Mouse (Mus musculus): ENCODE data around the gene Igsf11. TPM values are rescaled to one million over a fixed set of nuclear protein-coding genes. Genes with fewer than 3 reads are reported as not detected.
A peak's percentile ranks its signal among the peaks of the same experiment; 100 is the strongest.

The Igsf11 gene
- polyA plus RNA-seq, 1 experiment from 2014 or later: 3.6 TPM

- WGBS: 92% methylated on average over 7 of the region's 7 CpGs
- H3K4me2 ChIP-seq: no peak overlapping the region
- H3K27ac ChIP-seq: no peak overlapping the region
- H3K27me3 ChIP-seq: no peaks in the 10 kb centered on the region
- no peak overlapping the region for H3K9ac ChIP-seq
- H3K4me1 ChIP-seq: peaks cover 14% of the 10 kb centered on the region
- no peaks in the 10 kb centered on the region for H3K9me3 ChIP-seq (replicated peaks)
- H3K36me3 ChIP-seq (ENCODE audit: poor library complexity, severe bottlenecking): no peaks in the 10 kb centered on the region
- ATAC-seq: no peak
- no peak overlapping the region for H3K4me3 ChIP-seq
These were observed 101.2 kb downstream of the Igsf11 start for GRCm38 (mm10) chr16:38993711-38994110.

- H3K4me1 ChIP-seq: peaks cover 18% of the 10 kb centered on the region
- H3K36me3 ChIP-seq (ENCODE audit: poor library complexity, severe bottlenecking): no peaks in the 10 kb centered on the region
- H3K4me2 ChIP-seq: no peak overlapping the region
- no peaks in the 10 kb centered on the region for H3K9me3 ChIP-seq (replicated peaks)
- H3K4me3 ChIP-seq: no peak overlapping the region
- H3K27me3 ChIP-seq: no peaks in the 10 kb centered on the region
- 48% methylated on average over 6 of the region's 6 CpGs for WGBS
- H3K9ac ChIP-seq: no peak overlapping the region
- H3K27ac ChIP-seq: no peak overlapping the region; the same call in 1 of the 2 replicates
- ATAC-seq: peak; percentile 51; the same call in 1 of the 2 replicates
These were observed 106.2 kb downstream of the Igsf11 start for GRCm38 (mm10) chr16:38998496-38999258.

GRCm38 (mm10) chr16:38999298-38999697, 106.8 kb downstream of the Igsf11 start:
- Histone ChIP-seq H3K36me3 (ENCODE audit: poor library complexity, severe bottlenecking) (no peaks in the 10 kb centered on the region), H3K4me2 (no peak overlapping the region), H3K27me3 (no peaks in the 10 kb centered on the region), H3K4me3 (no peak overlapping the region), H3K27ac (no peak overlapping the region; the same call in 1 of the 2 replicates), H3K4me1 (peaks cover 18% of the 10 kb centered on the region), H3K9me3 (replicated peaks) (no peaks in the 10 kb centered on the region), H3K9ac (no peak overlapping the region)
- ATAC-seq: peak; percentile 53; the same call in 1 of the 2 replicates

GRCm38 (mm10) chr16:39006978-39007377, 114.5 kb downstream of the Igsf11 start:
- Histone ChIP-seq H3K4me3 (no peak overlapping the region), H3K9me3 (replicated peaks) (no peaks in the 10 kb centered on the region), H3K27ac (no peak overlapping the region), H3K36me3 (ENCODE audit: poor library complexity, severe bottlenecking) (0 out of 2 replicates have a peak, but pooled peaks cover 4% of the 10 kb centered on the region), H3K4me2 (no peak overlapping the region), H3K9ac (no peak overlapping the region), H3K4me1 (no peaks in the 10 kb centered on the region), H3K27me3 (no peaks in the 10 kb centered on the region)
- WGBS: 90% methylated on average over 7 of the region's 7 CpGs
- no peak for ATAC-seq

GRCm38 (mm10) chr16:39019449-39019848, 127.0 kb downstream of the Igsf11 start:
- no peak overlapping the region for H3K27ac ChIP-seq
- ATAC-seq: peak; percentile 67
- H3K4me2 ChIP-seq: no peak overlapping the region
- H3K36me3 ChIP-seq (ENCODE audit: poor library complexity, severe bottlenecking): no peaks in the 10 kb centered on the region
- H3K27me3 ChIP-seq: no peaks in the 10 kb centered on the region
- H3K9me3 ChIP-seq (replicated peaks): no peaks in the 10 kb centered on the region
- H3K9ac ChIP-seq: no peak overlapping the region
- H3K4me3 ChIP-seq: no peak overlapping the region
- peaks cover 13% of the 10 kb centered on the region for H3K4me1 ChIP-seq
- WGBS: 23% methylated on average over 2 of the region's 2 CpGs

GRCm38 (mm10) chr16:39025989-39026736, 133.7 kb downstream of the Igsf11 start:
- WGBS: 22% methylated on average over 8 of the region's 8 CpGs
- Histone ChIP-seq H3K9ac (no peak overlapping the region), H3K27ac (peak overlapping the region; percentile 59), H3K4me1 (peaks cover 20% of the 10 kb centered on the region), H3K4me3 (no peak overlapping the region), H3K9me3 (replicated peaks) (no peaks in the 10 kb centered on the region), H3K36me3 (ENCODE audit: poor library complexity, severe bottlenecking) (no peaks in the 10 kb centered on the region), H3K27me3 (no peaks in the 10 kb centered on the region), H3K4me2 (no peak overlapping the region; the same call in 1 of the 2 replicates)
- ATAC-seq: peak; percentile 85

GRCm38 (mm10) chr16:39031350-39031749, 138.9 kb downstream of the Igsf11 start:
- Histone ChIP-seq H3K36me3 (ENCODE audit: poor library complexity, severe bottlenecking) (no peaks in the 10 kb centered on the region), H3K27ac (no peak overlapping the region), H3K4me3 (no peak overlapping the region), H3K4me1 (peaks cover 3% of the 10 kb centered on the region), H3K27me3 (no peaks in the 10 kb centered on the region), H3K4me2 (no peak overlapping the region), H3K9me3 (replicated peaks) (no peaks in the 10 kb centered on the region), H3K9ac (no peak overlapping the region)
- ATAC-seq: no peak
- WGBS: 91% methylated on average over 2 of the region's 2 CpGs

GRCm38 (mm10) chr16:39037257-39037656, 144.8 kb downstream of the Igsf11 start:
- Histone ChIP-seq H3K4me2 (no peak overlapping the region), H3K27me3 (no peaks in the 10 kb centered on the region), H3K4me3 (no peak overlapping the region), H3K27ac (no peak overlapping the region), H3K36me3 (ENCODE audit: poor library complexity, severe bottlenecking) (no peaks in the 10 kb centered on the region), H3K9me3 (replicated peaks) (no peaks in the 10 kb centered on the region), H3K4me1 (no peaks in the 10 kb centered on the region), H3K9ac (no peak overlapping the region)
- no peak for ATAC-seq
- WGBS: 85% methylated on average over 4 of the region's 4 CpGs

GRCm38 (mm10) chr16:39044381-39044780, 151.9 kb downstream of the Igsf11 start:
- Histone ChIP-seq H3K9me3 (replicated peaks) (no peaks in the 10 kb centered on the region), H3K36me3 (ENCODE audit: poor library complexity, severe bottlenecking) (no peaks in the 10 kb centered on the region), H3K9ac (no peak overlapping the region), H3K4me2 (no peak overlapping the region), H3K27me3 (peaks cover 6% of the 10 kb centered on the region; the same call in 1 of the 2 replicates), H3K4me1 (peaks cover 15% of the 10 kb centered on the region), H3K27ac (no peak overlapping the region), H3K4me3 (no peak overlapping the region)
- 15% methylated on average over 5 of the region's 5 CpGs for WGBS
- ATAC-seq: no peak

- H3K9me3 ChIP-seq (replicated peaks): no peaks in the 10 kb centered on the region
- WGBS: 8% methylated on average over 4 of the region's 4 CpGs
- H3K27ac ChIP-seq: no peak overlapping the region
- ATAC-seq: peak; percentile 74
- H3K4me2 ChIP-seq: no peak overlapping the region
- peaks cover 15% of the 10 kb centered on the region for H3K4me1 ChIP-seq
- peaks cover 13% of the 10 kb centered on the region; the same call in 1 of the 2 replicates for H3K27me3 ChIP-seq
- H3K4me3 ChIP-seq: no peak overlapping the region
- no peak overlapping the region for H3K9ac ChIP-seq
- H3K36me3 ChIP-seq (ENCODE audit: poor library complexity, severe bottlenecking): no peaks in the 10 kb centered on the region
These were observed 156.4 kb downstream of the Igsf11 start for GRCm38 (mm10) chr16:39048889-39049288.

- no peak overlapping the region for H3K4me2 ChIP-seq
- H3K9ac ChIP-seq: no peak overlapping the region
- 1% methylated on average over 2 of the region's 2 CpGs for WGBS
- no peak overlapping the region for H3K4me3 ChIP-seq
- no peak overlapping the region for H3K27ac ChIP-seq
- peak; percentile 48; the same call in 1 of the 2 replicates for ATAC-seq
- 0 out of 2 replicates have a peak, but pooled peaks cover 6% of the 10 kb centered on the region for H3K27me3 ChIP-seq
- no peaks in the 10 kb centered on the region for H3K36me3 ChIP-seq (ENCODE audit: poor library complexity, severe bottlenecking)
- H3K9me3 ChIP-seq (replicated peaks): no peaks in the 10 kb centered on the region
- H3K4me1 ChIP-seq: 0 out of 2 replicates have a peak, but pooled peaks cover 5% of the 10 kb centered on the region
These were observed 160.5 kb downstream of the Igsf11 start for GRCm38 (mm10) chr16:39052971-39053370.

- no peak for ATAC-seq
- Histone ChIP-seq H3K9me3 (replicated peaks) (no peaks in the 10 kb centered on the region), H3K4me1 (0 out of 2 replicates have a peak, but pooled peaks cover under 1% of the 10 kb centered on the region), H3K9ac (no peak overlapping the region), H3K36me3 (ENCODE audit: poor library complexity, severe bottlenecking) (no peaks in the 10 kb centered on the region), H3K27me3 (0 out of 2 replicates have a peak, but pooled peaks cover 6% of the 10 kb centered on the region), H3K4me2 (no peak overlapping the region), H3K4me3 (no peak overlapping the region), H3K27ac (no peak overlapping the region)
- 82% methylated on average over 2 of the region's 2 CpGs for WGBS
These were observed 161.3 kb downstream of the Igsf11 start for GRCm38 (mm10) chr16:39053779-39054178.
